Mouse (Mus musculus) CH12.LX (cell line): Measurements from ENCODE around the gene Morn5. TPM values are rescaled to one million over a fixed set of nuclear protein-coding genes. Genes with fewer than 3 reads are reported as not detected.

ENCODE experiments used
- DNase-seq: peaks from one replicate; pipeline ENCODE4 v3.0.0-alpha.2; 2013; ENCODE audit errors: extremely low read depth
- H3K27ac ChIP-seq: 2 replicates; pipeline ENCODE4 v1.5.1; 2012; ENCODE audit warnings: low read depth, mild to moderate bottlenecking, control low read depth, moderate library complexity; ENCODE audit not compliant: insufficient read depth
- H3K27me3 ChIP-seq: replicated peaks from 2 replicates; pipeline ENCODE3; 2012; ENCODE audit warnings: inconsistent platforms
- H3K36me3 ChIP-seq, 2 experiments: replicated peaks in 1 of 2; 2 replicates each; pipeline versions ENCODE3 to v1.6.1; 2012; ENCODE audit warnings: inconsistent platforms in 1 of 2, low read length in 1 of 2, mild to moderate bottlenecking in 1 of 2, mixed read lengths in 1 of 2, moderate library complexity in 1 of 2; ENCODE audit not compliant: control insufficient read depth in 1 of 2, insufficient read depth in 1 of 2
- H3K4me1 ChIP-seq, 2 experiments: 2 replicates each; pipeline ENCODE4 v1.6.1; 2012; ENCODE audit warnings: inconsistent platforms in 1 of 2, moderate library complexity in 1 of 2; ENCODE audit not compliant: insufficient read depth in 2 of 2, control insufficient read depth in 1 of 2
- H3K4me2 ChIP-seq: 2 replicates; pipeline ENCODE4 v1.6.1; 2012; ENCODE audit warnings: low read depth, mild to moderate bottlenecking, control low read depth; ENCODE audit not compliant: poor library complexity, insufficient read depth, severe bottlenecking
- H3K4me3 ChIP-seq, 3 experiments: fragments of 150-350 bp in 1 of 3; sonication (generic) in 1 of 3; replicated peaks in 1 of 3; 2 replicates each; pipeline versions ENCODE3 to v1.5.1; 2011 to 2012; ENCODE audit warnings: low read depth in 2 of 3, low read length in 2 of 3, mild to moderate bottlenecking in 2 of 3, moderate library complexity in 2 of 3, control low read depth in 1 of 3, improper control_type of control experiment in 1 of 3, inconsistent platforms in 1 of 3, mixed read lengths in 1 of 3; ENCODE audit not compliant: poor library complexity in 1 of 3
- H3K79me2 ChIP-seq: replicated peaks from 2 replicates; pipeline ENCODE4 v1.6.1; 2012; ENCODE audit warnings: mild to moderate bottlenecking, moderate library complexity; ENCODE audit not compliant: control insufficient read depth, poor library complexity, insufficient read depth, severe bottlenecking; ENCODE audit errors: extremely low read depth
- H3K9ac ChIP-seq: 2 replicates; pipeline ENCODE4 v1.6.1; 2012; ENCODE audit warnings: low read depth, mild to moderate bottlenecking, control low read depth, moderate library complexity; ENCODE audit not compliant: insufficient read depth
- H3K9me3 ChIP-seq: replicated peaks from 2 replicates; pipeline ENCODE3; 2012; ENCODE audit warnings: low read length, inconsistent platforms, mixed read lengths
- CHD1 ChIP-seq: IDR thresholded peaks from 2 replicates; pipeline ENCODE4 v1.6.1; 2012; ENCODE audit warnings: low read depth, low read length, improper control_type of control experiment, inconsistent platforms
- EP300 ChIP-seq: IDR thresholded peaks from 2 replicates; pipeline ENCODE4 v1.6.1; 2011; ENCODE audit warnings: low read length, improper control_type of control experiment
- IRF4 ChIP-seq: IDR thresholded peaks from 2 replicates; pipeline ENCODE4 v1.6.1; 2014; ENCODE audit warnings: low read depth, mild to moderate bottlenecking, inconsistent platforms, low read length, improper control_type of control experiment
- KAT2A ChIP-seq: IDR thresholded peaks from 2 replicates; pipeline ENCODE4 v1.6.1; 2012; ENCODE audit warnings: low read length, improper control_type of control experiment, inconsistent platforms; ENCODE audit not compliant: insufficient replicate concordance
- MEF2A ChIP-seq: IDR thresholded peaks from 2 replicates; pipeline ENCODE4 v1.6.1; 2014; ENCODE audit warnings: low read depth, mild to moderate bottlenecking, inconsistent platforms, low read length, improper control_type of control experiment, borderline replicate concordance
- NELFE ChIP-seq: IDR thresholded peaks from 2 replicates; pipeline ENCODE4 v1.6.1; 2011; ENCODE audit warnings: low read depth, low read length, improper control_type of control experiment
- POLR2A ChIP-seq: IDR thresholded peaks from 2 replicates; pipeline ENCODE4 v1.6.1; 2011; ENCODE audit warnings: low read depth, mild to moderate bottlenecking, improper control_type of control experiment, low read length
- RAD21 ChIP-seq: IDR thresholded peaks from 2 replicates; pipeline ENCODE4 v1.6.1; 2011; ENCODE audit warnings: low read depth, mild to moderate bottlenecking, low read length, improper control_type of control experiment, moderate library complexity
- TCF12 ChIP-seq: IDR thresholded peaks from 2 replicates; pipeline ENCODE4 v1.6.1; 2014; ENCODE audit warnings: low read depth, mild to moderate bottlenecking, inconsistent platforms, low read length, improper control_type of control experiment
- USF2 ChIP-seq: conservative IDR thresholded peaks from 2 replicates; pipeline ENCODE4 v1.6.1; 2011; ENCODE audit warnings: low read depth, low read length, improper control_type of control experiment
- ZMIZ1 ChIP-seq: IDR thresholded peaks from 2 replicates; pipeline ENCODE4 v1.6.1; 2012; ENCODE audit warnings: low read depth, mild to moderate bottlenecking, inconsistent platforms, low read length, improper control_type of control experiment
- ZNF384 ChIP-seq: IDR thresholded peaks from 2 replicates; pipeline ENCODE4 v1.6.1; 2012; ENCODE audit warnings: low read depth, low read length, improper control_type of control experiment, inconsistent platforms
- dilution Hi-C: fragments of 300-500 bp; cut with MboI; formaldehyde crosslinking; loops from 2 replicates; pipeline ENCODE4 v1.14.3; 2020; ENCODE audit warnings: low sequenced_read_pairs; ENCODE audit not compliant: extremely low pct_unique_long_range_greater_than_20kb, extremely low pct_ligation_motif_present
- in situ Hi-C: fragments of 300-500 bp; cut with MboI; formaldehyde crosslinking; loops from 3 replicates; pipeline ENCODE4 v1.14.3; 2019; ENCODE audit warnings: low sequenced_read_pairs, low pct_ligation_motif_present, low pct_unique_long_range_greater_than_20kb, mixed read lengths
- polyA plus RNA-seq: library from polyadenylated mRNA; unstranded; fragments of >175 nt; gene quantifications from 2 replicates; pipeline ENCODE4 v1.2.1, GENCODE M21; 2012; ENCODE audit warnings: low read depth; ENCODE audit not compliant: insufficient read length
- total RNA-seq, 2 experiments: library from RNA; depleted of rRNA; stranded (reverse); fragments of 300-350 nt in 1 of 2; fragments of >200 nt in 1 of 2; gene quantifications; 2 replicates each; pipeline ENCODE4 v1.2.3; 2012 to 2014

The Morn5 gene
- total and polyA plus RNA-seq, 3 experiments = 0.38 TPM; not detected in 2

DNA sequence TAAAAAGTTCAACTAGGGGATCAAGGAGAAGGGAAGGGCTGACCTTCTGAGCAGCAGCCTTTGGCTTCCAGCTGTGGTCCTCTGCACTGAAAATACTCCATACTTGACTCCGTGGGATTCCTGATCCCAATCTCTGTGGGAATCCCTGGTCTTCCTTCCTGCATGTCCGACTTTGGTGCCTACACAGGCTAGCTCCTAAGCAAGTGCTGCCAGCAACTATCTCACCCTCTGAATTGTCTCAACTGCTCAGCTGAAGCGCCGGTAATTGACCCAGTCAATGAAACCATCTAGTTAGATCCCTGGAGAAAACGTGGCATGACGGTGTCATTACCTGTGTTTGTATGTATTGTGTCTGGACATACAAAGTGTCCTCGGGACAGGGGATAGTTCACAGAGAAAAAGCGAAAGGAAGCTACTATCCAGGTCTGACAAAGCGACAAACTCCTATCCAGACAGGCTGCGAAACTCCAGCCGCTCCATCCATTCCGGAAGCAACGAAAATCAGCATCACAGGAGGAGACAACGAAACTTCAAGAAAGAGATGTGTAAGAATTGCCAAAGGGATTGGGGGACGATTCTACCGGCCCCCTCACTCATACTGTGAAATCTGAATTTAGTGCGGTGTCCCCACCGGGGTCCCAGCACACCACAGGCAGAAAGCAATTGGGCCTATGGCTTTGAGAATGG is 48.0 kb downstream of the Morn5 start:
- DNase-seq = no peak
- H3K9me3 ChIP-seq = no peaks in the 10 kb centered on the region
- no peaks in the 10 kb centered on the region for H3K79me2 ChIP-seq
- no peak overlapping the region for H3K9ac ChIP-seq
- H3K4me3 ChIP-seq = no peak overlapping the region
- dilution Hi-C loops = no loop called here
- H3K27ac ChIP-seq = no peak overlapping the region
- no peak for TF ChIP-seq RAD21
- no peak for TF ChIP-seq TCF12
- TF ChIP-seq ZNF384 = no peak
- TF ChIP-seq CHD1 = no peak
- TF ChIP-seq POLR2A = no peak
- peaks cover 83% of the 10 kb centered on the region for H3K27me3 ChIP-seq
- H3K4me1 ChIP-seq = no peaks in the 10 kb centered on the region
- in situ Hi-C loops = no loop called here
- H3K36me3 ChIP-seq = no peaks in the 10 kb centered on the region
- no peak overlapping the region for H3K4me2 ChIP-seq

DNA sequence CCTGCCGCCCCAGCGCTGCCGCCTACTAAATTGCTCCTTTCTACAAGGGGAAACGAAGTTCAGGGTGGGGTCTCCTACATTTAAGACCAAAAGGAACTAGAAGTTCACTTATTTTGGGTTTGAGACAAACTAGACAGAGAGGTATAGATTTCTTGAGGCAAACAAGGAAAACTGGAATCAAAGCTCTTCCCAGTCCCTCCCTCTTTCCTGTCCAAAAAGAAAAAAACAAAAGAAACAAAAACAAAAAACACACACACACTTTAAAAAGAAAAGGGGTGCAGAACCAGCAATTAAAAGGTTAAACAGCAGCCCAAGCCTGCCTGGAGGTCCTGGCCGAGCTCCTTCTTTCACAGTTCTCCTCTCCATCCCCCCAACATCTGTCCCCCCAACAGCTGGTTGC is 48.8 kb downstream of the Morn5 start:
- H3K4me1 ChIP-seq = no peaks in the 10 kb centered on the region; a peak in 1 of 4 replicates
- no peak overlapping the region for H3K4me3 ChIP-seq
- no peak for DNase-seq
- H3K9ac ChIP-seq = no peak overlapping the region
- peaks cover 2% of the 10 kb centered on the region for H3K9me3 ChIP-seq
- H3K36me3 ChIP-seq = no peaks in the 10 kb centered on the region
- no peak for TF ChIP-seq EP300
- no peak for TF ChIP-seq NELFE
- TF ChIP-seq ZMIZ1 = no peak
- peaks cover 79% of the 10 kb centered on the region for H3K27me3 ChIP-seq
- H3K27ac ChIP-seq = no peak overlapping the region
- dilution Hi-C loops (no loop called here), in situ Hi-C loops (no loop called here)
- no peak overlapping the region for H3K4me2 ChIP-seq
- no peaks in the 10 kb centered on the region for H3K79me2 ChIP-seq

DNA sequence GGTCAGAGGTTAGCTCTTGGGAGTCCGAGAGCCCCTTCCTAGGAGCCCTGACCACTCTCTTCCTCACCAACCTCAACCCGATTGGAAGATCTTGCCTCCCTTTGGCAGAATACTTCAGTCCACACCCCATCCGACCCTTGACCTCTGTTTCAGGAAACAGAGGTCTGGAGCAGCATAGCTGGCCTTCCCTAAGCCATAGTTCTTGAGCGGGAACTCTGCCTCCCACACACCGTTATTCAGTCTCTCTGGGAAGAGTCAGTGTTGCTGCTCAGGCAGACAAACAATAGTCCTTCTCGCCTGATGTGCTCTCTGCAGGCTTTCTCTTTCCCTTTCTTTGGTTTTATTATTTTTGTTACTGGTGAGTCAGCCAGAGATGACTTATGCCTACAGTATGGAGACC is 50.5 kb downstream of the Morn5 start:
- Histone ChIP-seq H3K9me3 (peaks cover 3% of the 10 kb centered on the region), H3K4me2 (no peak overlapping the region; the same call in 1 of the 2 replicates), H3K27ac (no peak overlapping the region), H3K79me2 (no peaks in the 10 kb centered on the region), H3K9ac (no peak overlapping the region), H3K36me3 (no peaks in the 10 kb centered on the region), H3K4me3 (no peak overlapping the region), H3K27me3 (peaks cover 77% of the 10 kb centered on the region), H3K4me1 (no peaks in the 10 kb centered on the region; a peak in 1 of 4 replicates)
- TF ChIP-seq KAT2A = no peak
- TF ChIP-seq USF2 = no peak
- no peak for TF ChIP-seq IRF4
- TF ChIP-seq MEF2A = no peak
- DNase-seq = no peak
- in situ Hi-C loops = no loop called here
- dilution Hi-C loops = no loop called here
